Mouse (Mus musculus): ENCODE results near the gene Hip1.

Hip1 gene

DNA sequence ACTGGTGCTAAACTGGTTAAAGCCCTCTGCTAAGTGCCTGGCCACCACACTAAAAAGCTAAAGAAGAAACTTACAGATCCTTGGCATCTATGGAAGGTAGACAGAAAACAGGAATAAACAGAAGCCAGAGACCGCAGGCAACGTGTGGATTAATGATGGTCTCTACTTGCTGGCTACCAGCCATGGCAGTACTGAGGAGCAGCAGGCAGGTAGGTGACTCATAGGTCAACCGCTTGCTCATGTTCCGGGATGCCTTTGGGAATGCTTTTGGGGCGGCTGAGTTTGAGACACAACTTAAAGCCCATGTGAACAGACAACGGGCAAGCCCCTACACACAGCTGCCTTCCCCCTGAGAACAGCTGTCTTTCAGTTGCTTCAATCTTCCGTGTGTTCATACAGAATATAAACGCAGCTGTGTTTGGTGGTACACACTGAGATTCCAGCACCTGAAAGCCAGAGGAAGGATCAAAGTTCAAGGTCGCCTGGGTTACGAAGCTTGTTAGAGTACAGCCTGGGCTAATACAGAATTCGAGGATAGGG, 13.5 kb downstream of the Hip1 start:
- DNase-seq (ENCODE audit: low read depth), result no peak

DNA sequence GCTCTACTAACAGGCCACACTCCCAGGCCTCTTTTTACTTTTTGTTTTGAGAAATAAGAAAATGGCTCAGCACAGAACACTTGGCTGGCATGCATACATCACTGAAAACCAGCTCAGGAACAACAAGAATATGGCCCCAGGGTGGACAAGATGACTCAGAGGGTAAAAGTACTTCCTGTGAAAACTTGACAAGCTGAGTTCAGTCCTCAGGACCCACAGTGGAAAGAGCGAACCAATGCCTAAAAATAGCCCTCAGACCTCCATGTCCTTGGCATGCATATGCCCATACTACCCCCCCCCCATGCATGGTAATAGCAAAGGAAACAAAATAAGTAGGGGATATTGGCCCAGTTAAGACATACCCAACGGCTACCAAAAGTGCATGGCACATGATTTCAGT, 15.0 kb downstream of the Hip1 start:
- DNase-seq (ENCODE audit: low read depth), result no peak

DNA sequence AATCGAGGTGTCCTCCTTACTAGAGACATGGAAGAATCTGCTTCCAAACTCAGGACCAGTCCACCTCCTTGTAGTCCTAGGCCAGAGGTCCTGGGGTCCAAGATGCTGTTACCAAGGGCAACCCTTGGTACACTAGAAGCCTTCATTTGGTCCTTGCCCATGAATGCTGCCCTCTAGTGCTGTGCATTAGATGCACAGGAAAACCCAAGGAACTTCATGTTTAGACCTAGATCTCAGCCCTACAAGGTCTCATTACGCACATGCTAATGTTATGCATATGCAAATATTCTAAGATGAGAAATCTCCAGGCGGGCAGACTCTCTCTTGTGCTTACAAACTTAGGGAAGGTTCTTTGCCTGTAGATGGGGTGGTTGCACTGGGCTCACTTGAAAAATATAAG, 15.6 kb downstream of the Hip1 start:
- no peak for DNase-seq (ENCODE audit: low read depth)

GRCm38 (mm10) chr5:135527986-135528385, 16.9 kb downstream of the Hip1 start:
- no peak for DNase-seq (ENCODE audit: low read depth)

- no peak for DNase-seq (ENCODE audit: low read depth)
These were observed 20.0 kb downstream of the Hip1 start for GRCm38 (mm10) chr5:135524660-135525560.

- DNase-seq (ENCODE audit: low read depth), result no peak
These were observed 20.8 kb downstream of the Hip1 start for GRCm38 (mm10) chr5:135524087-135524486.

- DNase-seq (ENCODE audit: low read depth), result no peak
These were observed 22.7 kb downstream of the Hip1 start for GRCm38 (mm10) chr5:135522111-135522722.

DNA sequence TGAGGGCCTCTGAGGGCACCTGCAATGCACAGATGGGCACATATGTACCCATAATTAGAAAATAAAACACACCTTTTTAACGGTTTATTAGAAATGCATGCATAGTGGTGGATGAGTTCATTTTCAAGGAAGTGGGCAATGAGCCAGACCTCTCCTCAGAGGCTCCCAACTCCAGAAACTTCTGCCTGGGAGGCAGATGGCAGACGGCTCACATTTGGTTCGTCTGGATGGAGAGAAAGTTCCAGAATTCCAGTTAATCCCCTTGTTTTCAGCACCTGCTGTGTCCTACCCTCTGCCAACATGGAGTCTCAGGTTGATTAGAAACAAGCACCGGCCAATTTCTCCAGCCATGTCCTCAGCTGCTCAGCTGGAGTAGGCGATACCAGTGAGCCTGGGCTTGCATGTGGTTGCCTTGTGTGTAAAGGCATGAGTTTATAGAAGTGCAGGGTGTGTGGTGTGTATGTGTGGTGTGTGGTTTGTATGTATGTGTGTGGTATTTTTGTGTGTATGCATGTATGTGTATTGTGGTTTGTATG, 27.5 kb downstream of the Hip1 start:
- DNase-seq (ENCODE audit: low read depth), result no peak

DNA sequence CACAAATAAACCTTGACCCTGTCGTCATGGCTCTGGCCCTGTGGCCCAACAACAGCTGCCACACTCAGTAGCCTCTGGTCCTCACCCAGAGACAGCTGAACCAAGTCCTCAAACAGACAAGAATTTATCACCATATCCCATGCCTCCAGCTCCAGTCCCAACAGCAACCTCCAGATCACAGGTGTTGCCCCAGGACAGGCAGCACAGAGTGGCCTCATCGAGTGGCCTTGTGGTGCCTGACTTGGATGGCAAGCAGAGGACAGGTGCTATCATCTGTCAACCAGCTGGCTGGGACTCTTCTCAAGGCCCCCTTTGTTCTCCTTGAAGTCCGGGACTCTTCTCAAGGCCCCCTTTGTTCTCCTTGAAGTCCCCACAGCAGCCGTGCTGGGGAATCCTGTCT, 31.8 kb downstream of the Hip1 start:
- no peak for DNase-seq (ENCODE audit: low read depth)

- no peak for DNase-seq (ENCODE audit: low read depth)
These were observed 33.8 kb downstream of the Hip1 start for GRCm38 (mm10) chr5:135511105-135511504.

DNA sequence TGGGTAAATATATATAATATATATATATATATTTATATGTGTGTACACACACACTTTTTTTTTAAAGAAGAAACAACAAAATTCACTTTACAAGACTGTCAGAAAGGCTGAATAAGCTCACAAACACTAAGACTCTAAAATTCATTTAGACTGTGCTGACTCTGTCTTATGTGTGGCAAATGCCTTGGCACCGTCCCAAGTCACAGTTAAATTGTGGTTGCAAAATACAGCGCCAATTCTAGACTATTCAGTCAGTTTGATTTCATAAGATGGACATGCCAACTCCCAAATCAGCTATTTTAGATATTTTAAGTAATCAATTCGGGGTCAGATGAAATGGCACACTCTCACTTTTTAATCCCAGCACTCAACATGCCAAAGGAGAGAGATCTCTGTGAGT, 36.6 kb downstream of the Hip1 start:
- DNase-seq (ENCODE audit: low read depth), result no peak

GRCm38 (mm10) chr5:135507561-135508273, 37.2 kb downstream of the Hip1 start:
- DNase-seq (ENCODE audit: low read depth), result no peak

- DNase-seq (ENCODE audit: low read depth), result no peak
These were observed 39.5 kb downstream of the Hip1 start for GRCm38 (mm10) chr5:135505442-135505841.

- no peak for DNase-seq (ENCODE audit: low read depth)
These were observed 42.0 kb downstream of the Hip1 start for GRCm38 (mm10) chr5:135502931-135503330.

- no peak for DNase-seq (ENCODE audit: low read depth)
These were observed 42.9 kb downstream of the Hip1 start for GRCm38 (mm10) chr5:135502027-135502426.

- no peak for DNase-seq (ENCODE audit: low read depth)
These were observed 46.0 kb downstream of the Hip1 start for GRCm38 (mm10) chr5:135498914-135499313.

- DNase-seq (ENCODE audit: low read depth), result no peak
These were observed 47.5 kb downstream of the Hip1 start for GRCm38 (mm10) chr5:135497347-135497955.

DNA sequence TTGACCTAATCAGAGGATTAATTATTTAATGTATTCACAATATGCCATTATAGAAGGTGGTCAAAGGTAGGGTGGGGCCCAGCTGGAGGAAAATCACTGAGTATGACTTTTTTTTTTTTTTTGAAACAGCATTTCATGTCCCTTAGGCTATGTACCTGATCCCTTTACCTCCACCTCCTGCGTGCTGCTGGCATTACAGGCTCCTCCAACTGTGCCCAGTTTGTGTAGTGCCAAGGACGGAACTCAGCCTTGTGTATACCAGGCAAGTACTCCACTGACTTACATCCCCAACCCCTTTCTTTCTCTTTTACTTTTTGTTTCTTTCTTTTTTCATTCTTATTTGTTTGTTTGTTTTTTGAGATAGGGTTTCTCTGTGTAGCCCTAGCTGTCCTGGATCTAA, 48.4 kb downstream of the Hip1 start:
- no peak for DNase-seq (ENCODE audit: low read depth)

- DNase-seq (ENCODE audit: low read depth), result no peak
These were observed 49.4 kb downstream of the Hip1 start for GRCm38 (mm10) chr5:135495471-135495870.

- DNase-seq (ENCODE audit: low read depth), result no peak
These were observed 50.6 kb downstream of the Hip1 start for GRCm38 (mm10) chr5:135494183-135494910.

DNA sequence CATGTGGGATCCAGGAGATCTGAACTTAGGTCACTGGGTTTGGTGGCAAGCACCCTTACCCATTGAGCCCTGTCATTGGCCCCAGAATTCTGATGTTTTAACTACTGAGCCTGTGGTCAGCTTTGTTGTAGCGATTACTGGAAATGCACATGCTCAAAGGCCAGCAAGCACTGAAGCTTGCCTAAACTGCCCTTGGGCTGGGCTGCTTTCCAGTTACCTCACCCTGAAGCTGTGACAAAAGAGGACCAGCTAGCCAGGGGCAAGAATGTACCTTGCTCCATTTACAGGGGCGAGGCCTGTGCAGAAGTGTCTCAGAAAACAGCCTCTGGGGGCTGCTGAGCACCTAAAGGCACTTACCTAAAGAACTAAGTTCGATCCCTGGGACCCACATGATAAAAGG, 51.8 kb downstream of the Hip1 start:
- no peak for DNase-seq (ENCODE audit: low read depth)

Data from c-Kit-positive CD71-positive TER-119-negative erythroid progenitor cells, embryonic 14.5 days (primary cell).